Mouse (Mus musculus) lung, adult 2 months (tissue): ENCODE results near the gene Snai3.

Experiments used
- CTCF ChIP-seq: fragments of 200-500 bp; IDR thresholded peaks from 2 replicates; pipeline ENCODE4 v1.5.1; 2011; ENCODE audit warnings: mild to moderate bottlenecking, low read length, control low read depth; ENCODE audit not compliant: insufficient read depth
- POLR2A ChIP-seq: fragments of 200-500 bp; IDR thresholded peaks from 2 replicates; pipeline ENCODE4 v1.6.1; 2011; ENCODE audit warnings: low read depth, mild to moderate bottlenecking, control low read depth, low read length, borderline replicate concordance; ENCODE audit errors: extremely low read depth

DNA sequence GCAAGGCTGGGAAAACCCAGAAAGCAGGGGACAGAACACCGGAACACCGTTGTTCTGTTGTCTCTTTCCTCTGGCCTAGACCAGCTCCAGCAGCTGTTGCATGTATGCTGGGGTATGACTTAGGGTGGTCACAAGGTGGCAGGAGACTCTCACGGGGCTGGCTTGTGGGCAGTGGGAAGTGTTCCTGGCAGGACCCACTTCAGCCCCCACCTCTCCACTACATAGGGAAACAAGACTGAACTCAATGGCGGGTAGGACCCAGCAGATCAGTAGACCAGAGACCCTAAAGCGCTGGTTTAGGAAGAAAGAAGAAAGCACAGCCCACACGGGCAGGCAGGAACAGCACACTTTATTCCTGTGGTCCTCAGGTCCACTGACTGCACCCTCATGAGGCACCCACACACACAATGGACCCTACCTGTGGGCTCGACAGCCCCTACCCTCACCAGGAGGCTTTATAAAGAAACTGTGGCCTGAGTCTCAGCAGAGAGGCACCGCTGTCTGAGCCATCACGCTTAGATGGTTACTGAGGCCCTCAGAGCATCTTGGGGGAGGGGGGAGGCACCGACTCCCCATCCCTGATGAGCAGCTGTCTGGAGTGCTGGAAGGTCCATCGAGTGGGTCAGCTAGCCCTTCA lies 27.1 kb downstream of the Snai3 start:
- TF ChIP-seq POLR2A: no peak
- TF ChIP-seq CTCF: peak; percentile 34; the same call in 1 of the 2 replicates
